In genomic region chr1:77859931-77860330, GRCm38 (mm10) we compare ENCODE assay signal across 31 mouse cellular contexts.
"Had no signal": no experiment of that assay in that cellular context is flagged by ENCODE, and none has a peak within 500 bp of the region (broad histone marks: within the 10 kb centered on the region; RNA-seq: fewer than 3 reads in every experiment).

No protein-coding gene starts in this region.

- H3K4me2 ChIP-seq: limb, embryonic 12.5 days; limb, embryonic 13.5 days; limb, embryonic 15.5 days; liver, embryonic 11.5 days; liver, embryonic 12.5 days; liver, embryonic 13.5 days; liver, embryonic 15.5 days; lung, embryonic 14.5 days; lung, embryonic 15.5 days; midbrain, embryonic 12.5 days; midbrain, embryonic 13.5 days; midbrain, embryonic 15.5 days; neural tube, embryonic 12.5 days had no signal

- H3K9ac ChIP-seq: limb, embryonic 12.5 days; limb, embryonic 13.5 days; limb, embryonic 15.5 days; liver, embryonic 12.5 days; liver, embryonic 13.5 days; liver, embryonic 14.5 days; liver, embryonic 15.5 days; liver, postnatal 0 days; lung, embryonic 14.5 days; lung, embryonic 15.5 days; midbrain, embryonic 12.5 days; midbrain, embryonic 13.5 days; midbrain, embryonic 15.5 days; neural tube, embryonic 12.5 days had no signal

- H3K9me3 ChIP-seq: limb, embryonic 10.5 days; limb, embryonic 12.5 days; limb, embryonic 13.5 days; limb, embryonic 15.5 days; liver, embryonic 12.5 days; liver, embryonic 13.5 days; liver, embryonic 15.5 days; lung, embryonic 15.5 days; midbrain, embryonic 10.5 days; midbrain, embryonic 12.5 days; midbrain, embryonic 13.5 days; midbrain, embryonic 15.5 days; neural tube, embryonic 12.5 days had no signal

- H3K27me3 ChIP-seq: limb, embryonic 12.5 days; limb, embryonic 13.5 days; limb, embryonic 15.5 days; liver, embryonic 12.5 days; liver, embryonic 13.5 days; liver, embryonic 15.5 days; lung, embryonic 15.5 days; megakaryocyte, embryonic 14.5 days; midbrain, embryonic 12.5 days; midbrain, embryonic 13.5 days; midbrain, embryonic 15.5 days; neural tube, embryonic 12.5 days had no signal

- H3K36me3 ChIP-seq: limb, embryonic 10.5 days; limb, embryonic 12.5 days; limb, embryonic 13.5 days; limb, embryonic 15.5 days; liver, embryonic 12.5 days; liver, embryonic 13.5 days; liver, embryonic 15.5 days; lung, embryonic 15.5 days; midbrain, embryonic 10.5 days; midbrain, embryonic 12.5 days; midbrain, embryonic 13.5 days; midbrain, embryonic 15.5 days; neural tube, embryonic 12.5 days had no signal

- H3K4me1 ChIP-seq: limb, embryonic 10.5 days; limb, embryonic 12.5 days; limb, embryonic 13.5 days; limb, embryonic 15.5 days; liver, embryonic 12.5 days; liver, embryonic 13.5 days; liver, embryonic 15.5 days; lung, embryonic 15.5 days; megakaryocyte, embryonic 14.5 days; midbrain, embryonic 10.5 days; midbrain, embryonic 12.5 days; midbrain, embryonic 13.5 days; midbrain, embryonic 15.5 days; neural tube, embryonic 12.5 days had no signal

- H3K4me3 ChIP-seq: limb, embryonic 10.5 days; limb, embryonic 12.5 days; limb, embryonic 13.5 days; limb, embryonic 15.5 days; liver, embryonic 12.5 days; liver, embryonic 13.5 days; liver, embryonic 15.5 days; lung, embryonic 15.5 days; megakaryocyte, embryonic 14.5 days; midbrain, embryonic 10.5 days; midbrain, embryonic 12.5 days; midbrain, embryonic 13.5 days; midbrain, embryonic 15.5 days; myocyte; neural tube, embryonic 12.5 days had no signal

- ATAC-seq: liver, embryonic 12.5 days; liver, postnatal 0 days; lung, postnatal 0 days; midbrain, embryonic 13.5 days; midbrain, embryonic 15.5 days; midbrain, embryonic 16.5 days had no signal

- H3K27ac ChIP-seq: limb, embryonic 10.5 days; limb, embryonic 12.5 days; limb, embryonic 13.5 days; limb, embryonic 15.5 days; liver, embryonic 12.5 days; liver, embryonic 13.5 days; liver, embryonic 14.5 days; liver, embryonic 15.5 days; lung, embryonic 15.5 days; macrophage; midbrain, embryonic 10.5 days; midbrain, embryonic 12.5 days; midbrain, embryonic 13.5 days; midbrain, embryonic 15.5 days; neural tube, embryonic 12.5 days had no signal

- DNase-seq: left cerebral cortex, postnatal 4 days; liver; liver, embryonic 13.5 days; liver, postnatal 0 days; lung, adult 18-20 months; lung, adult 2 months; lung, embryonic 14.5 days; lung, postnatal 10 days; lung, postnatal 14 days; lung, postnatal 36 days; lung, postnatal 4 days; midbrain, embryonic 14.5 days had no signal
